Mouse (Mus musculus) cerebellum, postnatal 10 days (tissue): ENCODE results near the gene Lrfn2.

ENCODE experiments used
- DNase-seq, 2 experiments: peaks; one replicate each; pipeline ENCODE4 v3.0.0; 2021; ENCODE audit warnings: mixed read lengths in 2 of 2

Gene Lrfn2

GRCm38 (mm10) chr17:48968304-48968703 lies 36.1 kb downstream of the Lrfn2 start:
- DNase-seq: no peak

DNA sequence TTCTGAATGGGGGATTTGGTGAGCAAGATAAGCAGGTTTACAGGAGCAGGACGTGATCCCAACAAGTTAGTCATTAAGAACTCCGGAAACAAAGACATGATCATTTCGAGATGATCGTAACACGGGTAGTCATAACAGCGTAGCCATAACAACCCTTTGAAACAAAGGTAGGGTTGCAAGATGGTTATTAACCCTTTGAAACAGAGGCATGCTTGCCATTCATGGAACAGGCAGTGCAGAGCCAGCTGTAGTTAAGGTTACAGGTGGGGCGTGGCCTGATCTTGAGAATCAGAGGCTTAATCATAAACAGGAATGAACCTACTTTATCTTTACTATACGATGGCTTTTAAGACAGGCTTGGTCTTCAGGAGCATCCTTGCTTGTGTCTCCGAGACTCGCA lies 39.1 kb downstream of the Lrfn2 start:
- DNase-seq: no peak

DNA sequence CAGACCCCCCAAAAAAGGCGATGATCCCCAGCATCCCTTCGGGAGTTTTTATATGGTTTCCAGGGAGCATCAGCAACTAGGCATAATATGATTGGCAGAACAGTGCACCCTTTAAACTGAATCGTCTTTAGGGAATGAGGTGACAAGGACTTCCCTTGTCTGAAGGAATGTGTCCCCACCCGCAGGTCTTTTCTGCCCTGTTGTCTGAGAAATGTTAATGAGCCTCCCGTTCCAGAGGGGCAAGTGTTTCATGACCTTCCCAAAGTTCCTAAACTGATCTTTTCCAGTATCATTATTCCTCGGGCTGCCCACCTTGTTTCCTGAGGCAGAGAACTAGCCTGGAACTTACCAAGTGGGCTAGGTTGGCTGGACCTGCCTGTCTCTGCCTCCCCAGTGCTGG lies 40.7 kb downstream of the Lrfn2 start:
- no peak for DNase-seq

GRCm38 (mm10) chr17:48973394-48973793 lies 41.2 kb downstream of the Lrfn2 start:
- DNase-seq: no peak

GRCm38 (mm10) chr17:48975055-48975454 lies 42.9 kb downstream of the Lrfn2 start:
- DNase-seq: peak in 1 of 2 experiments; percentile 34

GRCm38 (mm10) chr17:48976611-48977022 lies 44.4 kb downstream of the Lrfn2 start:
- DNase-seq: peak in 1 of 2 experiments; percentile 34

- DNase-seq: peak; percentile 67 to 78
Measured at GRCm38 (mm10) chr17:48995256-48995993, 63.2 kb downstream of the Lrfn2 start.

DNA sequence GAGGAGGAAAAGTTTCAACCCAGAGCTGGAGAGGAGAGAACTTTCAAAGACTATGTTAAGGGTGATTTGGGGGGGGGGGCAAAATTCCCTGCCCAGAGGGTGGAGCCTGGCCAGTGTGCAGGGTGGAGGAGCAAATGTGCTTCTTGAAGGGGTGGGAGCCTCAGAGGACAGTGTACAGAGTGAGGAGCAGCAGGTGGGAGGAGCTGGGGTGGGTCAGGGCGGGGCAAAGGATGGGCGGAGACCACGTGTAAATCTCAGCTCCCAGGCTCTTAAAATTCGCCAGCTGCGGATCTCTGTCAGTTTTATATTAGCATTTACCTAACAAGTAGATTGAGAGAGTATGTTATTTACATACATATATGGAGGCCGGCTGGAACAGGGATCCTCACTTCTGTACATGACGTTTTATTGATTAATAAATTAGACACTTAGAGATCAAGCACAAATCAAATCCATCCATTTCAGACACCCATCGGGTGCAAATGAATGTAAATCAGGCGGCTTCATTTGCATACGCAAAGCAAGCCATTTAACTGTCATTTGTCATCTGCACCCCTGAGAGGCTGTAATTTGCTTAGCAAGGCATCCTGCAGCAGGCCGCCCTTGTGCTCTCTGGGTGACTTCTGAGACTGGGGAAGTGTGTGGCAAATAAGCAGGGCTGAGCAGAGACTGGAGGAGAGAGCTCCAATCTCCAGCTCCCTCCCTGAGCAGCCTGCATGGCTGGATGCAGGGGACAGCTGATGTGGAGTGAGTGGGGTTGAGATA lies 67.5 kb downstream of the Lrfn2 start:
- no peak for DNase-seq

DNA sequence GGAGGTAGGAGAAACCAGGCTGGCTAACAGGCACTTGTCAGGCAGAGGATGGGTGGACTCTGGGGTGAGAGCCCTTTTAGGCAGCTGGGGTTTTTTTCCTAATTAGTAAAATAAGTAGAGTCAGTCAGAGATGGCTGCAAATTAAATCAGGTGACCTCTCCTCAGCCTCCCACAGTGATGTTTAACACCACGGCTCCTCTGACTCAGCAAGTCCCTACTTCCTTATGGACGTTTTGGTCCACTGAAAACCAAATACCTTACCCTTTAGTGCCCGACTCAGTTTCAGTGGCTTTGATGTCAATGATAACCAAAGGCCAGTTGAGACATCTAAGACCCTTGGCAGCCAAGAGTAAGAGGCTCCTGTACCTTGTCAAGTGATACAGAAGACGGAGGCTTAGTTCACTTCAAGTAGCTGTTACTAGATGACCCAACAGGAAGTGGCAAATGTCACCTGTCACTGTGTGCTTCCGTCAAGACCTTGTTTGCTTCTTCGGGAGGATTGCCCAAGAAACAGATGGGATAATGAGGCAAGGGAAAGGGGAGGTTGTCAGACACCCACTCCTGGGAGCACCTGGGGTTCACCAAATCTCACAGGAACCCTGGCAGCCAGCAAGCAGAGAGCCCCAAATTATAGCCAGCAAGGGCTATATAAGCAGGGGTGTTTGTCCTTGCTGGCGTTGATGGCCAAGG lies 77.3 kb downstream of the Lrfn2 start:
- no peak for DNase-seq

DNA sequence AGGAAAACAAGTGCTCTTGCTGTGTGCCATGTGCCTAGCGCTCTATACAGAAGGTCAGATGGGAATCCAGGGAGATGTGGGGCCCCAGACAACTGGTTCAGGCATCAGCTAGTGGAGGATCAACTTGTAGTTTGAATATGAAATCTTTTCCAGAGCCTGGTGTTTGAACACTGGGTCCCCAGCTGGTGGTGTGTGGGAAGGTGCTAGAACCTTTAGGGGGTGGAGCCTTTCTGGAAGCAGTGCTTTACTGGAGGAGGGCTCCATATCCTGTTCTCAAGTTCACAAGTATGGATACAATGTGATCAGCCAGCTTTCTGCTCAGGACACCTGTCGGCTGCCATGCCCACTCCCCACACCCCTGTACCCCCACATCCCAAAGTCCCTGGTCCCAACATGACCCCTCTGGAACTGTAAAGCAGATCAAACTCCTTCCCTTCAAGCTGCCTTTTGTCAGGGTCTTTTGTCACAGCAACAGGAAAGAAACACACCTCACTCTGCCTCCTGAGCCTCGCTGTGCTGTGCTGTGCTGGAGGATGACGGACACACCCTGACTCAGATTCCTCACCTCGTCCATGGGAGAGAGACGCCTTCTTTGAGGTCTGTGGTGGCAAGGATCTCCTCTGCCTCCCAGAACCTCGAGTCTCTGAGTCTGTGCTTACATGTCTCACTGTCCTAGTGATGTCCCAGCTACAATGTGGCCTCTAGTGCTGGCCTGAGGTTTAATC lies 81.9 kb downstream of the Lrfn2 start:
- no peak for DNase-seq

DNA sequence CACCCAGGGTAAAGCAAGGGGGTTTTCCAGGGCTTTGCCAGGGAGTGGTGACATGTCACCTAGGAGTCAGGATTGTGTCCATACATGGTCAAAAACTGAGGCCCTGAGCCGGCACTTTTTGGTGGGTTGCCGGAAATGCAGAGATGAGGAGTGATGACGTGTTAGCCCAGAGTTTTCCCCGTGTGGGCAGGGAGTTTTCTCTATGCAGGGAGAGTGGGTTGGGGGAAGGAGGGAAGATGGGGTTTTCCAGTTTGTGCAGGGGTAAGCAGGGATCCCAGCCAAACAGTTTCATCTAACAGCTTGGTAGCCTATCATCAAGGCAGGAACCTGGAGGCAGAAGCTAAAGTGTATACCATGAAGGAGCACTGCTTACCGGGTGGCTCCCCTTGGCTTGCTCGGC lies 83.2 kb downstream of the Lrfn2 start:
- no peak for DNase-seq

- DNase-seq: no peak
Measured at GRCm38 (mm10) chr17:49016229-49016628, 84.0 kb downstream of the Lrfn2 start.

DNA sequence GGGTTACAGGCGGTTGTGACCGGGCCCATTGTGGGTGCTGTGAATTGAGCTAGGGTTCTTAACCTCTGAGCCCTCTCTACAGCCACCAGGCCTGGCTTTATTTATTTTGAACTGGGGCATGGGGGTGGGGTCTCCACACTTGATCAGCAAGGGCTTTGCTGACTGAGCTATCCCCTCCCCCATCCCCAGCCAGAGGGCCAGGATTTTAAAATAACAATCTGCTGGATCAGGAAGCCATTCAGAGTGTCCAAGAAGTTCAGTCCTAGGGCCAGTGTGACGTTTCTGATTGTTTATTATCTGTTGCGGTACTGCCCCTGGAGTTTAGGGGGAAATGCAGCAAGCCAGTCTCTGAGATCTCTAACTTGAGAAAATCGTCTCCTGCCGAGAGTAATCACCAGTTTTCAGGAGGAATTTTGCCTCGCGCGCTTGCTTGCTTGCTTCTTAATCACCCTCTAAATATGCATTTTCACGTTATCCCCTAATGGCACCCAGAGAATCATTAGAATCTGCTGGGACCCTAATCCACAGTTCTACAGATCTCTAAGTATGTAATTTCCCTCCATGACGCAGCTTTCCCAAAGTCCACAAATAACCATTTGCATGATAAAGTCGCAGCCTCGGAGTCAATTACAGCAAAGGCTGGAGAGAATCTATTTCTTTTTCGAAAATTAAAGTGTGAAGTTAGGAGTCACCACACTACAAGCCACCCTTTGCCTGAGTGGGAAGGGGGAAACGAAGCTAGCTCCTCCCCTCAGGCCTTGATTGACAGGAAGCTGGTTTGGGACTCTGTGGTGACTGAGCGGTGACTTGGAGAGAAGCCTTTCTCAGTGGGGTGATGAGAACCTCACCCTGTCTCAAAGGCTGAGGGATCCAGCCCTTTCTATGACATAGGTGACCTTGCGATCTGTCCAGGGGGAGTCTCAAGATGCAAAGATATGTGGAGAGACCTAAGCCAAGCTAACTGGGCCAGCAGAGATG lies 85.5 kb downstream of the Lrfn2 start:
- DNase-seq: no peak

GRCm38 (mm10) chr17:49018774-49019488 lies 86.8 kb downstream of the Lrfn2 start:
- DNase-seq: peak in 1 of 2 experiments; percentile 31

- DNase-seq: peak; percentile 60 to 65
Measured at GRCm38 (mm10) chr17:49029556-49030268, 97.5 kb downstream of the Lrfn2 start.

GRCm38 (mm10) chr17:49030269-49030615 lies 98.1 kb downstream of the Lrfn2 start:
- no peak for DNase-seq

DNA sequence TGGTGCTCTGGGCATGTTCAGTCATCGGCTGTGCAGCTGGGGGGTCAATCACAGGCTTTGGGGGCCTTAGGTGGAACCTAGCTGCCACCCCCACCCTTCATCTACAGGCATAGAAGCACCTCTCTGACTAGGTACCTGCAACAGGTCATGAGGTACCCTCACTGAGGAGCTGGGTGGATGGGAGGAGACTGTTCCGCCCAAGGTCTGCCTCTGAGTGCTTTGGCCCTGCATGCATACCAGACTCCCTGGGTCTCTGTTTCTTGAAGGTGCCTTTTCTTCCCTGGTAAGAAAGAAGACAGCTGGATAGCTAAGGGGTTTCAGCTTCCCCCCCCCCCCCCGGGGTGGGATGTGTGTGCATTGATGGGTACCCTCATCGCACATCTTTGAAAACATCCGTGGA lies 98.7 kb downstream of the Lrfn2 start:
- DNase-seq: no peak

DNA sequence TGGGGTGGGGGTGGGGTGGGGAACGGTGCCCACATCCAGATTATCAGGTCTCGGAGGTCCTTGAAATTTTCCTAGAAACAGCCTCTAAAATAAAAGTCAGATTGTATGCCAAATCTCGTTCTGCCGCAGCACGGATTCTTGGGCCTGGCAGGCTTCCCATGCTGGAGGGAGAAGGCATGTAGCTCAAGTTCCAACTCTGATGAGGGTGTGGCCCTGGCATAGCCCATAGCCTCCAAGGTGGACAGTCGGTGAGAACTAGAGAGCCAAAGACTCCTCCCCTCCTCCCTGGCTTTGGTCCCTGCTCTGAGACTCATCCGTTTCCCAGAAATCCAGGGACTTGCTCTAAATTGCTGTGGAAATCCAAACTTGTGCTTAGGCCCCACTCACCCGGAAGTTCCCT lies 99.6 kb downstream of the Lrfn2 start:
- DNase-seq: peak; percentile 66 to 83

GRCm38 (mm10) chr17:49033276-49033675 lies 101.1 kb downstream of the Lrfn2 start:
- DNase-seq: no peak

- no peak for DNase-seq
Measured at GRCm38 (mm10) chr17:49033686-49034250, 101.6 kb downstream of the Lrfn2 start.
